Mouse (Mus musculus): Measurements from ENCODE around the gene Phf13.

Gene Phf13

DNA sequence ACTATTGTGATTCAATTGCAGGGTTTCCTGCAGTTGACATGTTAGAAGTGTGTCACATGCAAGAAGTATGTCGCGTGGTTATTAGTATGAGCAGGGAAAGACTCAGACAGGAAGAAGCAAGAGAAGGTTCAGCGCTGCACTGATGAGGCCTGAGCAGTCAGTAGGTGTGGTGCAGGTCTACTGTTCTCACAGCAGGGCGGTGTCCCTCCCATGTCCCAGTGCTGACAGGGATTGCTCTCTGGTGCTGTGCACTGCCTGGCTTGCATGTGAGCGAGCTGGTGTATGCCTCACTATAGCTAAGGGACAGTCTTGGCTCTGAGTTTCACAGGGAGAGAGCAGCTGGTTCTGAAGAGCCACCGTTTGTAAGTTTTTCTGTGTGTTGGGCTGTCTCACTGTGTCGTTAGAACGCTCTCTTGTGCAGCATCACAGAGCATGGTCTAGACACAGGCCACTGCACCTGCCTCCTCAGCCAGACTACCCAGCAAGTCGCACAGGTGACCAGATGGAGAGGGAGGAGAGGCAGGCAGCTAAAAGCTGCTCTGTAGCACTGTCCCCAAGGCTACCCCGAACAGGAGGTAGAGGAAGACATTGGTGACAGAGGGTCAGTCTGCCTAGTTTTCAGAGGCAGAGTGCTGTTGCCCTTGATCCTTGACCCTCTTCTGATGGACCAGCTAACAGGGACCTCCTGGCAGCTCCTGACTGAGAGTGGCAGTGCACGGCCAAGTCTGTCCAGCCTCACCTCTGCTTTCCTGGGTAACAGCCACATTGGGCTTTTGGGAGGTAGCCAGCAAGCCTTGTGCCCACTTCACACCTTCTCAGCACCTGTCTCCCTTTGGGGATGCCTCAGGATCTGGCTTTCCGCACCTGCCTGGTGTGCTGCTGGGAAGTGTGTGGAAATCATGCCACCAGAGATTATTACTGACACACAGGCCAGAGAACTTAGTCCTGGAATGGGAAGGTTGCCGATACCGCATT, 47.3 kb downstream of the Phf13 start:
- CTCF ChIA-PET, result no interaction called here

- CTCF ChIA-PET, result interaction anchor here (0.6 kb wide), 1 partner anchor 153 kb away, joined by 4 read pairs; no protein-coding TSS in a partner anchor
Observed at GRCm38 (mm10) chr4:151946211-151946610, 49.8 kb downstream of the Phf13 start.
